Mouse (Mus musculus) stomach, embryonic 16.5 days (tissue): ENCODE data around the gene Dusp27. TPM values are rescaled to one million over a fixed set of nuclear protein-coding genes. Genes with fewer than 3 reads are reported as not detected.
A peak's percentile ranks its signal among the peaks of the same experiment; 100 is the strongest.

Experiments
- ATAC-seq: fragments of 200-750 bp; cut with Nextera tagmentation; 2 replicates; pipeline ENCODE4 v1.8.0; 2017; ENCODE audit warnings: moderate number of reproducible peaks, moderate TSS enrichment; ENCODE audit not compliant: insufficient read depth, low FRiP score
- H3K27ac ChIP-seq: fragments of 300-500 bp; sonication (generic); 2 replicates; pipeline ENCODE4 v1.5.1; 2014; ENCODE audit warnings: low read length
- H3K27me3 ChIP-seq: fragments of 300-500 bp; sonication (generic); 2 replicates; pipeline ENCODE4 v1.6.1; 2014; ENCODE audit warnings: low read length, control low read depth, mixed read lengths; ENCODE audit not compliant: control insufficient read depth, insufficient read depth
- H3K36me3 ChIP-seq: fragments of 300-500 bp; sonication (generic); 2 replicates; pipeline ENCODE4 v1.6.1; 2014; ENCODE audit warnings: low read length; ENCODE audit not compliant: control insufficient read depth, insufficient read depth
- H3K4me1 ChIP-seq: fragments of 300-500 bp; sonication (generic); 2 replicates; pipeline ENCODE4 v1.6.1; 2014; ENCODE audit warnings: low read length, control low read depth, mixed read lengths; ENCODE audit not compliant: control insufficient read depth, insufficient read depth
- H3K4me2 ChIP-seq: fragments of 300-500 bp; sonication (generic); 2 replicates; pipeline ENCODE4 v1.6.1; 2014; ENCODE audit warnings: low read depth, low read length, mixed read lengths
- H3K4me3 ChIP-seq: fragments of 300-500 bp; sonication (generic); replicated peaks from 2 replicates; pipeline ENCODE4 v1.5.1; 2014; ENCODE audit warnings: mild to moderate bottlenecking, low read length
- H3K9ac ChIP-seq: fragments of 300-500 bp; sonication (generic); 2 replicates; pipeline ENCODE4 v1.6.1; 2014; ENCODE audit warnings: low read length
- H3K9me3 ChIP-seq: fragments of 300-500 bp; sonication (generic); replicated peaks from 2 replicates; pipeline ENCODE4 v1.6.1; 2016; ENCODE audit warnings: low read length, control low read depth; ENCODE audit not compliant: control insufficient read depth
- WGBS: fragments of 180-500 bp; shearing (Covaris S2); extraction: QIAGEN DNeasy Blood & Tissue Kit; methylation state at CpG from one replicate; pipeline ENCODE4 v1.1.7; 2014; 5-methylcytosine and 5-hydroxymethylcytosine counted together
- polyA plus RNA-seq: library from polyadenylated mRNA; unstranded; fragments of >200 nt; fragmentation: Nextera tagmentation; extraction: Ambion mirVana; gene quantifications from 2 replicates; pipeline ENCODE4 v1.2.1, GENCODE M21; 2015

Dusp27 gene
- polyA plus RNA-seq, 1 experiment from 2014 or later, result 6.1 TPM

- WGBS, result 15% methylated on average over 24 of the region's 24 CpGs
- ATAC-seq, result peak; percentile 21; the same call in 1 of the 2 replicates
- Histone ChIP-seq H3K9me3 (no peaks in the 10 kb centered on the region), H3K27me3 (peaks cover 9% of the 10 kb centered on the region), H3K4me1 (no peaks in the 10 kb centered on the region), H3K27ac (no peak overlapping the region), H3K36me3 (no peaks in the 10 kb centered on the region), H3K4me2 (peak overlapping the region; percentile 33; the same call in 1 of the 2 replicates), H3K9ac (no peak overlapping the region), H3K4me3 (0 out of 2 replicates have a peak overlapping the region, but pooled peaks have one; percentile 10)
These were observed 33.1 kb upstream of the Dusp27 start for GRCm38 (mm10) chr1:166160569-166161445.

- no peak overlapping the region; the same call in 1 of the 2 replicates for H3K4me2 ChIP-seq
- H3K9me3 ChIP-seq, result no peaks in the 10 kb centered on the region
- 47% methylated on average over 5 of the region's 5 CpGs for WGBS
- H3K36me3 ChIP-seq, result no peaks in the 10 kb centered on the region
- H3K27me3 ChIP-seq, result peaks cover 15% of the 10 kb centered on the region
- ATAC-seq, result no peak
- 0 out of 2 replicates have a peak overlapping the region, but pooled peaks have one; percentile 10 for H3K4me3 ChIP-seq
- H3K4me1 ChIP-seq, result no peaks in the 10 kb centered on the region; the same call in 1 of the 2 replicates
- no peak overlapping the region for H3K27ac ChIP-seq
- H3K9ac ChIP-seq, result no peak overlapping the region
These were observed 32.4 kb upstream of the Dusp27 start for GRCm38 (mm10) chr1:166160111-166160510.

GRCm38 (mm10) chr1:166158664-166159063, 30.9 kb upstream of the Dusp27 start:
- H3K9me3 ChIP-seq, result no peaks in the 10 kb centered on the region
- H3K36me3 ChIP-seq, result no peaks in the 10 kb centered on the region
- H3K27ac ChIP-seq, result no peak overlapping the region
- 60% methylated on average over 9 of the region's 9 CpGs for WGBS
- peaks cover 22% of the 10 kb centered on the region for H3K27me3 ChIP-seq
- no peak overlapping the region for H3K4me3 ChIP-seq
- ATAC-seq, result no peak
- H3K9ac ChIP-seq, result no peak overlapping the region
- H3K4me1 ChIP-seq, result no peaks in the 10 kb centered on the region; the same call in 1 of the 2 replicates
- no peak overlapping the region for H3K4me2 ChIP-seq

GRCm38 (mm10) chr1:166157712-166158111, 30.0 kb upstream of the Dusp27 start:
- no peaks in the 10 kb centered on the region; the same call in 1 of the 2 replicates for H3K4me1 ChIP-seq
- H3K36me3 ChIP-seq, result no peaks in the 10 kb centered on the region
- no peak overlapping the region for H3K4me3 ChIP-seq
- no peak for ATAC-seq
- peaks cover 22% of the 10 kb centered on the region for H3K27me3 ChIP-seq
- WGBS, result 60% methylated on average over 12 of the region's 12 CpGs
- H3K4me2 ChIP-seq, result no peak overlapping the region
- no peaks in the 10 kb centered on the region for H3K9me3 ChIP-seq
- H3K27ac ChIP-seq, result no peak overlapping the region
- H3K9ac ChIP-seq, result no peak overlapping the region

GRCm38 (mm10) chr1:166155113-166155494, 27.4 kb upstream of the Dusp27 start:
- WGBS, result 23% methylated on average over 10 of the region's 10 CpGs
- no peaks in the 10 kb centered on the region for H3K36me3 ChIP-seq
- no peaks in the 10 kb centered on the region; the same call in 1 of the 2 replicates for H3K4me1 ChIP-seq
- H3K9ac ChIP-seq, result no peak overlapping the region
- ATAC-seq, result no peak
- H3K27ac ChIP-seq, result no peak overlapping the region
- no peak overlapping the region for H3K4me2 ChIP-seq
- no peak overlapping the region for H3K4me3 ChIP-seq
- H3K27me3 ChIP-seq, result peaks cover 20% of the 10 kb centered on the region
- H3K9me3 ChIP-seq, result no peaks in the 10 kb centered on the region

- no peak overlapping the region for H3K9ac ChIP-seq
- 7% methylated on average over 29 of the region's 29 CpGs for WGBS
- no peaks in the 10 kb centered on the region for H3K9me3 ChIP-seq
- no peaks in the 10 kb centered on the region; the same call in 1 of the 2 replicates for H3K4me1 ChIP-seq
- H3K4me2 ChIP-seq, result peak overlapping the region; percentile 41
- peaks cover 14% of the 10 kb centered on the region for H3K27me3 ChIP-seq
- ATAC-seq, result peak; percentile 46; the same call in 1 of the 2 replicates
- no peak overlapping the region for H3K27ac ChIP-seq
- H3K4me3 ChIP-seq, result peak overlapping the region; percentile 18
- H3K36me3 ChIP-seq, result no peaks in the 10 kb centered on the region
These were observed 26.7 kb upstream of the Dusp27 start for GRCm38 (mm10) chr1:166154162-166155112.

- Histone ChIP-seq H3K9me3 (no peaks in the 10 kb centered on the region), H3K4me3 (no peak overlapping the region), H3K27me3 (peaks cover 12% of the 10 kb centered on the region), H3K4me2 (peak overlapping the region; percentile 41; the same call in 1 of the 2 replicates), H3K27ac (no peak overlapping the region), H3K36me3 (no peaks in the 10 kb centered on the region), H3K4me1 (no peaks in the 10 kb centered on the region; the same call in 1 of the 2 replicates), H3K9ac (no peak overlapping the region)
- peak; percentile 59; the same call in 1 of the 2 replicates for ATAC-seq
- 7% methylated on average over 18 of the region's 18 CpGs for WGBS
These were observed 25.8 kb upstream of the Dusp27 start for GRCm38 (mm10) chr1:166153351-166154120.

- Histone ChIP-seq H3K4me2 (no peak overlapping the region), H3K4me3 (no peak overlapping the region), H3K9me3 (no peaks in the 10 kb centered on the region), H3K27ac (no peak overlapping the region), H3K27me3 (peaks cover 12% of the 10 kb centered on the region), H3K4me1 (no peaks in the 10 kb centered on the region; the same call in 1 of the 2 replicates), H3K36me3 (no peaks in the 10 kb centered on the region), H3K9ac (no peak overlapping the region)
- 89% methylated on average over 10 of the region's 10 CpGs for WGBS
- ATAC-seq, result no peak
These were observed 24.3 kb upstream of the Dusp27 start for GRCm38 (mm10) chr1:166152034-166152433.
